Mouse (Mus musculus) intestine, postnatal 0 days (tissue): ENCODE results near the gene Nphp1. TPM values are rescaled to one million over a fixed set of nuclear protein-coding genes. Genes with fewer than 3 reads are reported as not detected.

Source experiments
- ATAC-seq: fragments of 200-750 bp; cut with Nextera tagmentation; 2 replicates; pipeline ENCODE4 v1.8.0; 2017; ENCODE audit warnings: mild to moderate bottlenecking, moderate TSS enrichment, moderate library complexity
- H3K27ac ChIP-seq: fragments of 300-500 bp; sonication (generic); 2 replicates; pipeline ENCODE4 v1.5.1; 2014; ENCODE audit warnings: mild to moderate bottlenecking, low read depth, low read length, moderate library complexity
- H3K27me3 ChIP-seq: fragments of 300-500 bp; sonication (generic); replicated peaks from 2 replicates; pipeline ENCODE4 v1.6.1; 2014; ENCODE audit warnings: low read length, mixed read lengths; ENCODE audit not compliant: control insufficient read depth, insufficient read depth
- H3K36me3 ChIP-seq: fragments of 300-500 bp; sonication (generic); 2 replicates; pipeline ENCODE4 v1.6.1; 2014; ENCODE audit warnings: mild to moderate bottlenecking, moderate library complexity; ENCODE audit not compliant: control insufficient read depth, insufficient read depth
- H3K4me1 ChIP-seq: fragments of 300-500 bp; sonication (generic); replicated peaks from 2 replicates; pipeline ENCODE4 v1.6.1; 2014; ENCODE audit warnings: antibody characterized with exemption, low read length, mixed read lengths; ENCODE audit not compliant: control insufficient read depth, insufficient read depth
- H3K4me2 ChIP-seq: fragments of 300-500 bp; sonication (generic); replicated peaks from 2 replicates; pipeline ENCODE4 v1.6.1; 2014; ENCODE audit warnings: low read depth, mild to moderate bottlenecking, moderate library complexity
- H3K4me3 ChIP-seq: fragments of 300-500 bp; sonication (generic); 2 replicates; pipeline ENCODE4 v1.5.1; 2014; ENCODE audit warnings: low read depth, low read length
- H3K9ac ChIP-seq: fragments of 300-500 bp; sonication (generic); 2 replicates; pipeline ENCODE4 v1.6.1; 2014; ENCODE audit warnings: mild to moderate bottlenecking, low read depth, low read length
- H3K9me3 ChIP-seq: fragments of 300-500 bp; sonication (generic); 2 replicates; pipeline ENCODE4 v1.6.1; 2016; ENCODE audit warnings: mixed run types; ENCODE audit not compliant: control insufficient read depth
- CTCF ChIP-seq: sonication (generic); IDR thresholded peaks from 2 replicates; pipeline ENCODE4 v1.5.1; 2016; ENCODE audit warnings: low read depth, mild to moderate bottlenecking, control low read depth, antibody characterized with exemption, moderate library complexity
- WGBS: fragments of 180-500 bp; shearing (Covaris S2); extraction: QIAGEN DNeasy Blood & Tissue Kit; methylation state at CpG from one replicate; pipeline ENCODE4 v1.1.7; 2014; 5-methylcytosine and 5-hydroxymethylcytosine counted together
- polyA plus RNA-seq: library from polyadenylated mRNA; unstranded; fragments of >200 nt; fragmentation: Nextera tagmentation; extraction: Ambion mirVana; gene quantifications from 2 replicates; pipeline ENCODE4 v1.2.1, GENCODE M21; 2015

Gene Nphp1
- polyA plus RNA-seq, 1 experiment from 2014 or later, result 13.0 TPM

DNA sequence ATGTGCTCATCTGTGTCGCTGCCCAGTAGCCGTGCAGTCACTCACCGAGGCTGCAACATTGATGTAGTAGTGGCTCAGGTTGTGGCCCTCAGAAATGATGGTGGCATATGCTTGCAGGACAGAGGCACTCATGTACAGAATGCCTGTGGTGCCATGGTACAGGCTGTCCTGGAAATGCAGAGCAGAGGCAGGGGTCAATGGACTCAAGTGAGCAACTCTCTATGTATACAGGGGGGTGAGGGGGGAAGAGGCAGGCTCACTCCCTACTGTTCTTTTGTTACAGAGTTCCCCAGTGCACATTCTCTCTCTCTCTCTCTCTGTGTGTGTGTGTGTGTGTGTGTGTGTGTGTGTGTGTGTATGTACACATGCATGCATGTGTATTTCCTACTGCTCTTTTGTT, 79.9 kb downstream of the Nphp1 start:
- Histone ChIP-seq H3K36me3 (peaks cover 30% of the 10 kb centered on the region), H3K4me1 (no peaks in the 10 kb centered on the region), H3K27ac (no peak overlapping the region), H3K27me3 (no peaks in the 10 kb centered on the region), H3K4me3 (no peak overlapping the region), H3K4me2 (no peak overlapping the region), H3K9me3 (no peaks in the 10 kb centered on the region), H3K9ac (no peak overlapping the region)
- no peak for ATAC-seq
- no peak for TF ChIP-seq CTCF
- 88% methylated on average over 3 of the region's 3 CpGs for WGBS

GRCm38 (mm10) chr2:127708060-127708459, 80.6 kb downstream of the Nphp1 start:
- Histone ChIP-seq H3K36me3 (peaks cover 30% of the 10 kb centered on the region), H3K4me3 (no peak overlapping the region), H3K9ac (no peak overlapping the region), H3K4me1 (no peaks in the 10 kb centered on the region), H3K4me2 (no peak overlapping the region), H3K27ac (no peak overlapping the region), H3K9me3 (no peaks in the 10 kb centered on the region), H3K27me3 (no peaks in the 10 kb centered on the region)
- ATAC-seq, result no peak
- WGBS, result 57% methylated on average over 3 of the region's 3 CpGs
- TF ChIP-seq CTCF, result no peak

- Histone ChIP-seq H3K36me3 (peaks cover 30% of the 10 kb centered on the region), H3K9me3 (no peaks in the 10 kb centered on the region), H3K4me3 (no peak overlapping the region), H3K9ac (no peak overlapping the region), H3K4me1 (no peaks in the 10 kb centered on the region), H3K27ac (no peak overlapping the region), H3K27me3 (no peaks in the 10 kb centered on the region), H3K4me2 (no peak overlapping the region)
- no peak for ATAC-seq
- no peak for TF ChIP-seq CTCF
- WGBS, result 87% methylated on average over 6 of the region's 6 CpGs
These were observed 83.4 kb downstream of the Nphp1 start for GRCm38 (mm10) chr2:127705267-127705666.

Other genes with a start within 250 kb of the Nphp1 start
- gene Prom2, start 247.4 kb downstream of the Nphp1 start, polyA plus RNA-seq, result 0.04 TPM in 1 of 2 replicates, not detected in the other
- gene Zfp661, start 201.8 kb downstream of the Nphp1 start, polyA plus RNA-seq, result 0.99 and 1.1 TPM in 2 replicates
- gene Mrps5, start 201.7 kb downstream of the Nphp1 start, polyA plus RNA-seq, result 65.9 and 71.0 TPM in 2 replicates
- 1.9 and 3.8 TPM in 2 replicates for gene Mal, start 132.2 kb downstream of the Nphp1 start, polyA plus RNA-seq
- 122 and 141 TPM in 2 replicates for gene Mall, start 59.0 kb downstream of the Nphp1 start, polyA plus RNA-seq
- gene Mtln, start 3.6 kb upstream of the Nphp1 start, polyA plus RNA-seq, result 50.0 and 50.6 TPM in 2 replicates
- 5.1 and 6.3 TPM in 2 replicates for gene Bub1, start 43.0 kb upstream of the Nphp1 start, polyA plus RNA-seq
- gene Acoxl, start 50.0 kb upstream of the Nphp1 start, polyA plus RNA-seq, result 0.13 and 0.25 TPM in 2 replicates